Mouse (Mus musculus): ENCODE measurements around the gene Eif1.
"Not testable (repeated sequence)": the region's sequence is repeated elsewhere in the genome, so short reads cannot be mapped to it uniquely, and the experiment has no call there.

Eif1 gene

GRCm38 (mm10) chr11:100313424-100313823 lies 6.3 kb upstream of the Eif1 start:
- no peak for DNase-seq

DNA sequence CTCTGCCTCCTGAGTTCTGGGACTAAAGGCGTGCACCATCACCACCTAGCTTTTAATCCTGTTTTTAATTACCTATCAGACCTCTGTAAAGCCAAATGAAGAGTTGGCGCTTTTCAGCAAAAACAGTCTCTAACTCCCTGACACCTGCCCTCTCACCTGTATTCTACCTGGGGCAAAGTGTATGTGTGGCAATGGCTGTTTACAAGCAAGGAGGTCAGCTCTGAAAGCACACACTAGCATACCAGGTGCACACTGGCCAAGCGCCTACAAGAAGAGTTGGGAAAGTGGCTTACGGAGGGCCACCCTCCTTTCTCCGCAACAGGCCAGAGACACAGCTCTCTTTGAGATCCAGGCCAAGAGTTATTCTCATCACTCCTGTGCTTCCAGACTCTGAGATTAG lies 4.2 kb upstream of the Eif1 start:
- no peak for DNase-seq

DNA sequence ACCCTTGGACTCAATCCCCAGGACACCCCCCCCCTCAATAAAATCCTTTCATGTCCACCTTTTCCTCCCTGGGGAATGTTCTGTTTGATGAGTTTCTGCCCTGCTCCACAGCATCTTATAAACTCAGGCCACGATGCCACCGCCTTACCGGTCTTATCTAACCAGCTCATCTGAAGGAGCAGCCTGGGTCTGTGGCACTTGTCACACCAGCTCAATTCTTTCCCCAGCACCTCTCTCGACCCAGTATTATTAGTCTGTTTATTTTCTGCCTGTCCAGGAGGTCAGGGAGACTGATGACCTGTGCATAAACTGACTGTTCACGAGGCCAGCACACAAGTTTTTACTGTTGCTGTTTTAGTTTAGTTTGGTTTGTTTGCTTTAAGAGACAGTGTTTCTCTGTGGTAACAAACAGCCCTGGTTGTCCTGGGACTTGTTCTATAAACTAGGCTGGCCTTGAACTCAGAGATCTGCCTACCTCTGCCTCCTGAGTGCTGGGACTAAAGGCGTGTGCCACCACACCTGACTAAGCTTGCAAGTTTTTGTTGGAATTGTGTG lies 1.8 kb upstream of the Eif1 start:
- no peak for DNase-seq

- DNase-seq, result peak; percentile 24 to 31
Observed at GRCm38 (mm10) chr11:100318529-100319451, 895 bp upstream of the Eif1 start.

DNA sequence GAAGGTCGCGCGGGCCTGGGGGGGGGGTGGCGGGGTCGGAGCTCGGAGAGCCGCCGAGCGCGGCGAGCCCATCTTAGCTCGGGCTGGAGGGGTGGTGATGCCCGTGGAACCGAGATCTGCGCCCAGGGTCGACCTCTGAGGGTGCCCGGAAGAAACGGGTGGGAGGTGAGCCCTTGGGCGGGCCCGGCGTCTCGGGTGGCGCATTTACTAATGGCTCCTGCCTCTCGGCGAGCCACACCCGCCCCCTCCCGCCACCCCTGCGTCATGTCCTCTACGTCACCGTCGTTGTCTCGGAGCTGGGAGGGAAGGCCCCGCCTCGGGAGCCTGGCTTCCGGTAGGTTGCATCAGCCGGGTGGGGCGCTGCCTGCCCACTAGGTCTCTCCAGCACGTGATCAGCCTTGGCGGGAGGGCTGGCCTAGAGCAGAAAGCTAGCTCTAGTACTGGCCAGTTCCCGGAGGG lies 516 bp downstream of the Eif1 start:
- peak; percentile 94 to 97 for DNase-seq

GRCm38 (mm10) chr11:100320701-100321410 lies 1.2 kb downstream of the Eif1 start:
- not testable (repeated sequence) for DNase-seq

DNA sequence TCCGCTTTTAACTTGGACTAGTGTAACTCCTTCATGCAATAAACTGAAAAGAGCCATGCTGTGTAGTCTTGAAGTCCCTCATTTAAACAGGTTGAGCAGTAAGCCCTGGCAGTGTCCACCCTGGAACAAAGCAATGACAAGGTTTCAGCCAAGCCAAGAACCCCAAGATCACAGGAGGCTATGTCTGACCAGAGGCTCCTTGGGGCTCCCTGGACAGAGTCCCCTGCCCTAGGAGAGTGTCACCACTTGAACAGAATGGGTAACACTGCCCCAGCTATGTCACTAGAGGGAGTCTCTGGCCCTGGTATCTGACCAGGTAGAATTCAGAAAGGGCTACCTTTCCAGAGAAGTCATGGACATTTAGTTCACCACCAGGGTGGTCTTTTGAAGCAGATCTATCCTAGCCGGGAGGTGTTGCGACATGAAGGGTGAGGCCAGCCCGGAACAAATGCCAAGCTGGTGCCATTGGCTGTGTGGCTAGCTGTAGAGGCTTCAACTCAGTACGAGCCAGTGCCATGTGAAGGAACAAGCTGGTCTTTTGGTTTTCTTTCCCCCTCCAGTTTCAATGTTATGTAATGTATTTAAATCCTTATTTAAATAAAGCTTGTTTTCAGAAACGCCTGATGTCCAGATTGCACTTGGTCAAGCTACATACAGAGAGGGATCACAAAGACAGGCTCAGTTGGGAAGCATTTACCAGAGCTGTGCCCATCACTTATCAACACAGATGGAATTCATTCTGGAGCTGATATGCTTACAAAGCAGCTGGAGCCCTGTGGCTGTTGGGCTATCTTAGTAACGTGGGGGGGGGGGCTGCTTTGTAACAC lies 2.0 kb downstream of the Eif1 start:
- DNase-seq, result peak in 1 of 2 experiments; percentile 29

DNA sequence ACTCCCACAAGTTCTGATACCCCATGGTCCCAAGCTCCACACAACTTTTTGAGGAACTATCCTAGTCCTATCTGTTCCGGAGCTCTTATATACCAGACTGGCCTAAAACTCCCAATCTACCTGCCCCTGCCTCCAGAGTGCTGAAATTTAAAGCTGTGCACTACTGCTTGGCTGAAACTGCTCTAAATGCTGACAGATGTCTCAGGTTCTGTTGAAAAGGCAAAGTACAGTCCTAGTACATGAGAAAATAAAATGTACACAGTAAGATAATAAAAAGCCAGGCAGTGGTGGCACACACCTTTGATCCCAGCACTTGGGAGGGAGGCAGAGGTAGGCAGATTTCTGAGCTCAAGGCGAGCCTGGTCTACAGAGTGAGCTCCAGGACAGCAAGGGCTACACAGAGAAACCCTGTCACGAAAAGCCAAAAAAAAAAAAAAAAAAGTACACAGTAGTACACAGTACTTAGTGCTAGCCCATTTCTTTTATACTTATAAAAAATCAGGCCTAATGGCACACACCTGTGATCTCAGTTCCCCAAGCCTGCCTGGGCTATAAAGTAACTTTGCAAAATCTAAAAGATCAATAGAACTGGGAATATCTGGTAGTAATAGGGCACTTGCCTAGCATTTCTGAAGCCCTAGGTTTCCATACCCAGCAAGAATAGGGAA lies 3.0 kb downstream of the Eif1 start:
- DNase-seq, result no peak

- peak; percentile 32 to 72 for DNase-seq
Observed at GRCm38 (mm10) chr11:100323578-100323977, 3.9 kb downstream of the Eif1 start.

DNA sequence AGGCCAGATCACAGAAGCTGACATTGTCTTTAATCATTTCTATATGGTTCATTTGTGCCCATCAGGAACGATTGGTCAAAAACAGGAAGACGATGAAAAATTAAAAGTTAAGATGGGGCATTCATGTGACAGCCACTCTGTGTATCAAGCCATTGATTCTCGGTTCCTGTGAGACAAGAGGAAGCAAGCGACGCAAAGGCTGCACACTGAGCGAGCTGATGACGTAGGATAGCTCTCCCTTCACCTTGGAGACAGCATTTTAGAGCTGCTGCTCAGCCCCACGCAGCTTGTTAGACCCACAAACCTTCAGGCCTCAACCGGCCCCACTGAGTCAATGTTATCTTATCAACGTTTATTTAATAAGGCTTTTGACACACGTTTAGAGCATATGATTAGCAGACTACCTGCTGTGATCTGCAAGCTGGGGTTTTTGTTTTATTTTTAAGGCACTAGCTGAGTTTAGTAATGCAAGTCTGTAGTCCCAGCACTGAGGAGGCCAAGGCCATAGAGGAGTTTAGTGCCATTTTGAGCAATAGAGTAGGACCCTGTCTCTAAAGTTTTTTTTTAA lies 5.5 kb downstream of the Eif1 start:
- DNase-seq, result no peak

DNA sequence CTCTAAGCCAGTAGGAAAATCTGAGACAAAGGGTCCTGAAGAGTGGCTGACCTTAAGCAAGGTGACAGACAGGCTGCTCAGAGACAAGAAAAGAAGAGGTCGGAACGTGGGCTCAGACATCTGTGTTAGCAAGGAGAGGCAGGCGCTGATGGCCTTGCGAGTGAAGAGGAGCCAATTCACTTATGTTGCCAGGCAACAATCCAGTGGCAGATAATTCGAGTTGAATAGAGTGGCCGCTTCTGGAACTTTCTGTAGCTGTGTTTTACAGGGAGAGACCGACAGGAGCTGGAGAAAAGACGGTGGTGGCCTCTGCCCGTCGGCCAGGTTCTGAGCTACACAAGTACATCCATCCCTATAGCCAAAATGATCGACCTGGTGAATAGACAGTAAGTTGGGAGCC lies 7.6 kb downstream of the Eif1 start:
- DNase-seq, result no peak

DNA sequence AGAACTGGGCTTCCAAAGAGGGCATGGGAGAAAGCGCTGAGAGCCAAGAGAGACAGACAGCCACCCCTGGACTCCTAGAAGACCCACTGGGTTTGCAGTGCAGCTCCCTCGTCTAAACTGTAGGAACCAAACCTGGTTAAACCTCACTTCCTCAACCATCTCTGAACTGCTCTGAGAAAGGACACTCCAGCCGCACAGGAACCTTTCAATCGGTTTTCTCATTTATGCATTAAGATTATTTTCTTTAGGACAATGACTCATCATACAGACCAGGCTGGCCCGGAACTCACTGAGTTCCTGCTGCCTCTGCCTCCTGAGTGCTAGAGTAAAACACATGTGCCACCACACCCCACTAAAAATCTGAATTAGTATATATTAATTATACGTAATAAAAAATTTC lies 8.1 kb downstream of the Eif1 start:
- DNase-seq, result no peak

DNA sequence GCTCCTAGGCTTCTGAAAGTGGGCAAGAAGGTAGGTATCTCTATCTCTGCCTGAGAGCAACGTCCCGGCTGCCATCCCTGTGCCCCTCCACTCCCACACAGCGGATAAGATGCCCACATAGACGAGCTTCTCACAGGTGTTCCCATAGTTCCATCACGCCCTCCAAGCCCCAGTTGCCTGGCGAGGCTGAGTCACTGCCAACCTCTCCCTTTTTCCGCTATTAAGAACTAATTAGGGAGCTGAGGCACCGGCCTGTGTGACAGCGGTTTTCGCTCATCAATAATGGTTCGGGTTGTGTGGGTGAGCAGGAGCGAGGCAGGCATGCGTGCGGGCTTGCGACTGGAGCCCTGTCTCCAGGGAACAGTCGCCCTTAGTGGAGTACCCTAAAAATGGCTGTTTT lies 10.6 kb downstream of the Eif1 start:
- no peak for DNase-seq

- DNase-seq, result not testable (repeated sequence)
Observed at GRCm38 (mm10) chr11:100330816-100331375, 11.2 kb downstream of the Eif1 start.

DNA sequence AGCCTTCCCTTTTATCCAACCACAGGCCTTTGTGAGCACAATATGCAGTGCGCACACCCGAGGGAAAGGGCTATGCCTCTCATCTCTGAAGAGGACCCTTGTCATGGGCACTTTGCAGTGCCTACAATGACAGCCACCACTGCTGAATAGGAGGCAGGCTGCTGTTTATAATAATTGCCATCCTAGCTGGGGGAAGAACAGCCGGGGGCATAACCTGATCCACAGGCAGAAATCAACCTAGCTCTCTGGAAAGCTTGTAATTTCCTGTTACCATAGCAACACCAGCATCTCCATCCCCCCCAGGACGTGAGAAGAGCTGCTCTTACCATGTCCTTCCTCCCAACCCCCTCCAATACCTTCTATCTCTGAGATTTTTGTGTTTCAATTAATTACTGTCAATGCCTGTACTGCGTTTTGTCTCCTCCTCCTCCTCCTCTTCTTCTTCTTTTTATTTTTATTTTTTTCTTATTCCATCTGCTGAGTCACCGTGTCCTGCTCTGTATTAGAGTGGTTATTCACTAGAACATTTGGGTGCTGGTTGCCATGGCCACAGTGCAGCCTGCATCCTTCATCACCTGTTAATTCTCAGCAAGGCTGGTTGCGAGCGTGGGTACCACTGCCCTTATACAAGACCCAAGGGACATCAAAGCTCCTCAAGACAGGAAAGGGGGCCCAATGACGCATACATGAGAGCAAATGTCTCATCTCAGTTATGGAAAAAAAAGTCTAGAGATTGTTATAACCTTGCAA lies 13.3 kb downstream of the Eif1 start:
- no peak for DNase-seq

DNA sequence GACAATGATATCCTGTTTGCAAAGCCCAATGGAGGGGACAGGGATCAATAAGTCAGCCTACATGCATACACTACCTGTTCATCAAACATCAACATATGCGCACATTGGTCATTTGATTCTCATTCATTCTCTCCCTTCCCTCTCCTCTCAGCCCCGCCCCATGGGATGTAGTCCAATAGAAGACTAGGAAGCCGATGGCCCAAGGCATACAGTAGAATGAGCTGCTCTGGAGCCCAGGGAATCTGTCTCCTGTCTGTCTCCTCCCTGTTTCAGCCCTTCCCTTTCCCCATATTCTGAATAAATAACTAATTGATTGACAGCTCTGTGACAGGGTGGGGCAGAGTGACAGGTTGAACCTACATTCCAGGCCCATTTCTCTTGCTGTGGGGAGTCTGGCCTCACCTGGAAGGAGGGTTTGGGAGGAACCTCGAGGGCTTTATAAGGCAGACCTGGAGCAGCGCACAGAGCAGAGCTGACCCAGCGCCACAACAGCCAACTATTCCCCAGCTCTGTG lies 14.3 kb downstream of the Eif1 start, which contains the start of gene Gast:
Gene Gast (plus strand): TSS at position 464 of the 514 bp plus-strand sequence.
- DNase-seq, result no peak

DNA sequence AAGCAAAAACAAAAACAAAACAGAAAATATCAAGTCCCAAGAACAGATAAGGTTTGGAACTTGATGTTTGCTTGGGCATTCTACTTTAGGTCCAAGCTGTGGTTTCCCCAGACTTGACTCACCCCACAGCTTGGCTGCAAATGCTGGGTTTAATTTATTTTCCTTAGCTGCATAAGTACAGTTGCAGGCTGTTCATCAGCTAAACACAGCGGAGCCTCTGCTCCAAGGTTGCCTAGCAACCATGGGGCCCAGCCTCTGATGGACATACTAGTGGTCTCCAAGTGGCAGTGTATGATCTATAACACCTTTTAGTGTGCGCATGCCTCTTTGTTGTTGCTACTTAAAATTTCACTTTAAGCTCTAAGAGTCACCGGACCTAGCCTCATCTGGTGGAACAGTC lies 16.0 kb downstream of the Eif1 start:
- no peak for DNase-seq

GRCm38 (mm10) chr11:100344269-100344668 lies 24.6 kb downstream of the Eif1 start:
- DNase-seq, result no peak

GRCm38 (mm10) chr11:100352076-100352857 lies 32.6 kb downstream of the Eif1 start:
- peak; percentile 57 to 70 for DNase-seq

Measured in cerebellum, postnatal 25 days (tissue).